Mouse (Mus musculus): ENCODE results near the gene Mpp3. TPM values are rescaled to one million over a fixed set of nuclear protein-coding genes. Genes with fewer than 3 reads are reported as not detected.
"Not testable (repeated sequence)": the region's sequence is repeated elsewhere in the genome, so short reads cannot be mapped to it uniquely, and the experiment has no call there.

Mpp3 gene
- polyA plus RNA-seq, 1 experiment: not detected

GRCm38 (mm10) chr11:101992411-101992810, 35.9 kb downstream of the Mpp3 start:
- Histone ChIP-seq H3K9me3 (ENCODE audit: control insufficient read depth, low read length) (no peaks in the 10 kb centered on the region), H3K4me3 (replicated peaks) (no peak overlapping the region), H3K27me3 (ENCODE audit: control insufficient read depth) (peaks cover 13% of the 10 kb centered on the region), H3K4me1 (ENCODE audit: control insufficient read depth) (peaks cover 37% of the 10 kb centered on the region), H3K36me3 (ENCODE audit: control insufficient read depth) (no peaks in the 10 kb centered on the region)
- TF ChIP-seq GATA1 (IDR thresholded peaks at IDR 0.05; ENCODE audit: low read length): no peak
- TF ChIP-seq TAL1 (IDR thresholded peaks at IDR 0.05; ENCODE audit: low read length): no peak

- no peak for TF ChIP-seq GATA1 (IDR thresholded peaks at IDR 0.05; ENCODE audit: low read length)
- no peak for TF ChIP-seq TAL1 (IDR thresholded peaks at IDR 0.05; ENCODE audit: low read length)
- no peak overlapping the region for H3K4me3 ChIP-seq (replicated peaks)
- no peaks in the 10 kb centered on the region for H3K9me3 ChIP-seq (ENCODE audit: control insufficient read depth, low read length)
- peaks cover 34% of the 10 kb centered on the region for H3K4me1 ChIP-seq (ENCODE audit: control insufficient read depth)
- no peaks in the 10 kb centered on the region for H3K36me3 ChIP-seq (ENCODE audit: control insufficient read depth)
- H3K27me3 ChIP-seq (ENCODE audit: control insufficient read depth): peaks cover 19% of the 10 kb centered on the region
Observed at GRCm38 (mm10) chr11:101991813-101992212, 36.4 kb downstream of the Mpp3 start.

- H3K4me3 ChIP-seq (replicated peaks): no peak overlapping the region
- H3K36me3 ChIP-seq (ENCODE audit: control insufficient read depth): no peaks in the 10 kb centered on the region
- no peak for TF ChIP-seq TAL1 (IDR thresholded peaks at IDR 0.05; ENCODE audit: low read length)
- no peak for TF ChIP-seq GATA1 (IDR thresholded peaks at IDR 0.05; ENCODE audit: low read length)
- peaks cover 34% of the 10 kb centered on the region for H3K27me3 ChIP-seq (ENCODE audit: control insufficient read depth)
- H3K9me3 ChIP-seq (ENCODE audit: control insufficient read depth, low read length): no peaks in the 10 kb centered on the region
- H3K4me1 ChIP-seq (ENCODE audit: control insufficient read depth): peaks cover 35% of the 10 kb centered on the region
Observed at GRCm38 (mm10) chr11:101990244-101990643, 38.0 kb downstream of the Mpp3 start.

- TF ChIP-seq TAL1 (IDR thresholded peaks at IDR 0.05; ENCODE audit: low read length) (no peak), GATA1 (IDR thresholded peaks at IDR 0.05; ENCODE audit: low read length) (no peak)
- H3K36me3 ChIP-seq (ENCODE audit: control insufficient read depth): no peaks in the 10 kb centered on the region
- peaks cover 19% of the 10 kb centered on the region for H3K4me1 ChIP-seq (ENCODE audit: control insufficient read depth)
- no peaks in the 10 kb centered on the region for H3K9me3 ChIP-seq (ENCODE audit: control insufficient read depth, low read length)
- H3K4me3 ChIP-seq (replicated peaks): no peak within 1 kb of the TSS
- peaks cover 66% of the 10 kb centered on the region for H3K27me3 ChIP-seq (ENCODE audit: control insufficient read depth)
Observed at GRCm38 (mm10) chr11:101986913-101987312, 41.3 kb downstream of the Mpp3 start, which contains the start of gene Dusp3. Gene Dusp3, minus strand, starts transcription at chr11:101987013.

GRCm38 (mm10) chr11:101985990-101986389, 42.3 kb downstream of the Mpp3 start:
- H3K9me3 ChIP-seq (ENCODE audit: control insufficient read depth, low read length): no peaks in the 10 kb centered on the region
- H3K27me3 ChIP-seq (ENCODE audit: control insufficient read depth): peaks cover 70% of the 10 kb centered on the region
- H3K4me1 ChIP-seq (ENCODE audit: control insufficient read depth): peaks cover 19% of the 10 kb centered on the region
- H3K36me3 ChIP-seq (ENCODE audit: control insufficient read depth): no peaks in the 10 kb centered on the region
- no peak for TF ChIP-seq TAL1 (IDR thresholded peaks at IDR 0.05; ENCODE audit: low read length)
- no peak overlapping the region for H3K4me3 ChIP-seq (replicated peaks)

- Histone ChIP-seq H3K4me1 (ENCODE audit: control insufficient read depth) (peaks cover 19% of the 10 kb centered on the region), H3K27me3 (ENCODE audit: control insufficient read depth) (peaks cover 70% of the 10 kb centered on the region)
- H3K9me3 ChIP-seq (ENCODE audit: control insufficient read depth, low read length); H3K4me3 ChIP-seq (replicated peaks); H3K36me3 ChIP-seq (ENCODE audit: control insufficient read depth): not testable (repeated sequence)
Observed at GRCm38 (mm10) chr11:101985450-101985849, 42.8 kb downstream of the Mpp3 start.

- TF ChIP-seq GATA1 (IDR thresholded peaks at IDR 0.05; ENCODE audit: low read length) (no peak), TAL1 (IDR thresholded peaks at IDR 0.05; ENCODE audit: low read length) (no peak)
- Histone ChIP-seq H3K27me3 (ENCODE audit: control insufficient read depth) (peaks cover 70% of the 10 kb centered on the region), H3K9me3 (ENCODE audit: control insufficient read depth, low read length) (no peaks in the 10 kb centered on the region), H3K4me1 (ENCODE audit: control insufficient read depth) (peaks cover 19% of the 10 kb centered on the region), H3K36me3 (ENCODE audit: control insufficient read depth) (no peaks in the 10 kb centered on the region), H3K4me3 (replicated peaks) (peak within 1 kb of the TSS; percentile 59)
Observed at GRCm38 (mm10) chr11:101984054-101985025, 43.9 kb downstream of the Mpp3 start, which contains the start of gene Cfap97d1. Gene Cfap97d1, plus strand, starts transcription at chr11:101984279.

- Histone ChIP-seq H3K9me3 (ENCODE audit: control insufficient read depth, low read length) (no peaks in the 10 kb centered on the region), H3K4me3 (replicated peaks) (no peak overlapping the region), H3K27me3 (ENCODE audit: control insufficient read depth) (peaks cover 68% of the 10 kb centered on the region), H3K4me1 (ENCODE audit: control insufficient read depth) (peaks cover 19% of the 10 kb centered on the region), H3K36me3 (ENCODE audit: control insufficient read depth) (no peaks in the 10 kb centered on the region)
- TF ChIP-seq TAL1 (IDR thresholded peaks at IDR 0.05; ENCODE audit: low read length) (no peak), GATA1 (IDR thresholded peaks at IDR 0.05; ENCODE audit: low read length) (no peak)
Observed at GRCm38 (mm10) chr11:101983431-101983921, 44.8 kb downstream of the Mpp3 start.

- peaks cover 19% of the 10 kb centered on the region for H3K4me1 ChIP-seq (ENCODE audit: control insufficient read depth)
- no peak overlapping the region for H3K4me3 ChIP-seq (replicated peaks)
- no peak for TF ChIP-seq GATA1 (IDR thresholded peaks at IDR 0.05; ENCODE audit: low read length)
- no peak for TF ChIP-seq TAL1 (IDR thresholded peaks at IDR 0.05; ENCODE audit: low read length)
- H3K27me3 ChIP-seq (ENCODE audit: control insufficient read depth): peaks cover 63% of the 10 kb centered on the region
- H3K9me3 ChIP-seq (ENCODE audit: control insufficient read depth, low read length): no peaks in the 10 kb centered on the region
- no peaks in the 10 kb centered on the region for H3K36me3 ChIP-seq (ENCODE audit: control insufficient read depth)
Observed at GRCm38 (mm10) chr11:101982981-101983411, 45.3 kb downstream of the Mpp3 start.

Measured in erythroblast, embryonic 14.5 days (primary cell).